Mouse (Mus musculus) megakaryocyte, embryonic 14.5 days (primary cell): ENCODE measurements at regions not wholly inside any gene's neighbourhood (a gene's known extent, or its start where the extent isn't known, plus 50 kb on each side); places are given as distances from the start of the nearest gene placed in this dataset.

Source experiments
- FLI1 ChIP-seq: IDR thresholded peaks from 2 replicates; pipeline ENCODE4 v1.6.1; 2012; ENCODE audit warnings: low read length, inconsistent platforms, mixed read lengths
- GATA1 ChIP-seq: IDR thresholded peaks from 3 replicates; pipeline ENCODE4 v1.6.1; 2012; ENCODE audit warnings: mixed read lengths, low read length, inconsistent platforms, borderline replicate concordance

- TF ChIP-seq GATA1: no peak
- no peak for TF ChIP-seq FLI1
These were observed 120.7 kb upstream of the Zc3h12c start for GRCm38 (mm10) chr9:52289069-52289468.
